Comparison of ENCODE assay signal across 9 mouse cellular contexts in genomic region chr17:32173166-32173565, GRCm38 (mm10). TPM values are rescaled to one million over a fixed set of nuclear protein-coding genes. Genes with fewer than 3 reads are reported as not detected.
DNase-seq lines count a peak whose midpoint lies in the region; ATAC-seq lines count a peak whose summit lies in the region.
"Had no signal": no experiment of that assay in that cellular context is flagged by ENCODE, and none has a peak within 500 bp of the region (broad histone marks: within the 10 kb centered on the region; RNA-seq: fewer than 3 reads in every experiment).

No protein-coding gene starts in this region.

- H3K27me3 ChIP-seq in hindbrain, embryonic 10.5 days (ENCODE audit: insufficient read depth, poor library complexity, severe bottlenecking): no peaks in the 10 kb centered on the region
- no peaks in the 10 kb centered on the region for H3K27me3 ChIP-seq in hindbrain, embryonic 13.5 days
- H3K27me3 ChIP-seq in midbrain, embryonic 14.5 days (ENCODE audit: control insufficient read depth, insufficient read depth, low read length): no peaks in the 10 kb centered on the region

- peaks cover 6% of the 10 kb centered on the region; the same call in 1 of the 2 replicates for H3K4me1 ChIP-seq in hindbrain, embryonic 10.5 days (replicated peaks)
- H3K4me1 ChIP-seq in hindbrain, embryonic 13.5 days (replicated peaks): peaks cover under 1% of the 10 kb centered on the region; the same call in 1 of the 2 replicates
- H3K4me1 ChIP-seq in midbrain, embryonic 14.5 days (ENCODE audit: control insufficient read depth, insufficient read depth, low read length): no peaks in the 10 kb centered on the region

- ATAC-seq in hindbrain, embryonic 13.5 days (ENCODE audit: low FRiP score): no peak
- no peak for ATAC-seq in midbrain, embryonic 14.5 days (ENCODE audit: low FRiP score, low TSS enrichment)
- ATAC-seq: forebrain, embryonic 14.5 days had no signal

- H3K4me3 ChIP-seq in hindbrain, embryonic 10.5 days: no peak overlapping the region
- no peak overlapping the region for H3K4me3 ChIP-seq in hindbrain, embryonic 13.5 days
- no peak overlapping the region for H3K4me3 ChIP-seq in midbrain, embryonic 14.5 days (replicated peaks; ENCODE audit: low read depth, low read length)

- WGBS in hindbrain, embryonic 10.5 days: 66% methylated on average over 7 of the region's 7 CpGs
- WGBS in hindbrain, embryonic 13.5 days: 67% methylated on average over 7 of the region's 7 CpGs
- WGBS in midbrain, embryonic 14.5 days: 77% methylated on average over 7 of the region's 7 CpGs

- no peaks in the 10 kb centered on the region for H3K9me3 ChIP-seq in hindbrain, embryonic 10.5 days
- no peaks in the 10 kb centered on the region for H3K9me3 ChIP-seq in hindbrain, embryonic 13.5 days
- H3K9me3 ChIP-seq in midbrain, embryonic 14.5 days (ENCODE audit: control insufficient read depth, low read length): no peaks in the 10 kb centered on the region

- no peaks in the 10 kb centered on the region for H3K36me3 ChIP-seq in hindbrain, embryonic 10.5 days
- no peaks in the 10 kb centered on the region for H3K36me3 ChIP-seq in hindbrain, embryonic 13.5 days
- H3K36me3 ChIP-seq in midbrain, embryonic 14.5 days (ENCODE audit: control insufficient read depth, insufficient read depth, low read length): no peaks in the 10 kb centered on the region

- H3K4me2 ChIP-seq in hindbrain, embryonic 13.5 days: no peak overlapping the region
- H3K4me2 ChIP-seq in midbrain, embryonic 14.5 days (ENCODE audit: low read length): no peak overlapping the region

- no peak overlapping the region for H3K9ac ChIP-seq in hindbrain, embryonic 13.5 days
- H3K9ac ChIP-seq in midbrain, embryonic 14.5 days (replicated peaks; ENCODE audit: low read length): no peak overlapping the region

- H3K27ac ChIP-seq in hindbrain, embryonic 10.5 days: 0 out of 2 replicates have a peak overlapping the region, but pooled peaks have one; percentile 13
- no peak overlapping the region for H3K27ac ChIP-seq in hindbrain, embryonic 13.5 days
- H3K27ac ChIP-seq in midbrain, embryonic 14.5 days (replicated peaks; ENCODE audit: low read depth, low read length): no peak overlapping the region

- DNase-seq in hindbrain, embryonic 10.5 days (ENCODE audit: low spot score): no peak
- peak; percentile 78 to 83 for DNase-seq in gastrocnemius, adult 8-10 months (ENCODE audit: low spot score in 2 of 2)
- DNase-seq in kidney, adult 8-10 months: peak; percentile 57 to 67
- peak; percentile 76 for DNase-seq in lung, postnatal 36 days
- DNase-seq in thymus, postnatal 0 days (ENCODE audit: low spot score): no peak
- no peak for DNase-seq in cerebellum, adult 18-20 months
- DNase-seq in midbrain, embryonic 14.5 days: no peak

RNA-seq across cellular contexts. Expression of gene Notch3, which starts 6.5 kb away (rescaled TPM):
- polyA plus RNA-seq in hindbrain, embryonic 10.5 days (2016; fragmentation: Nextera tagmentation; extraction: Ambion mirVana): 22.9 and 26.0 TPM in 2 replicates
- polyA plus RNA-seq in hindbrain, embryonic 13.5 days (2015; fragmentation: Nextera tagmentation; extraction: Ambion mirVana): 8.2 and 8.6 TPM in 2 replicates
- total RNA-seq in gastrocnemius, adult 8-10 months (2022): 10 to 100 TPM in 1 of 4 experiments, 1 to 10 TPM in 3; 7.3 to 10.6 (median 8.4) TPM
- polyA plus RNA-seq in thymus, postnatal 0 days (2015; fragmentation: Nextera tagmentation; extraction: Ambion mirVana): 10.6 and 12.6 TPM in 2 replicates
- polyA plus RNA-seq in midbrain, embryonic 14.5 days (2014; fragmentation: Nextera tagmentation; extraction: Ambion mirVana): 10.5 and 11.2 TPM in 2 replicates

RNA-seq across cellular contexts. Expression of gene Ephx3, which starts 16.2 kb away (rescaled TPM):
- 0.21 and 0.24 TPM in 2 replicates for polyA plus RNA-seq in hindbrain, embryonic 10.5 days (2016; fragmentation: Nextera tagmentation; extraction: Ambion mirVana)
- 0.10 and 0.23 TPM in 2 replicates for polyA plus RNA-seq in hindbrain, embryonic 13.5 days (2015; fragmentation: Nextera tagmentation; extraction: Ambion mirVana)
- total RNA-seq in gastrocnemius, adult 8-10 months (2022): under 1 TPM in 2 of 4 experiments, not detected in 2; 0.24 TPM
- 0.62 and 0.68 TPM in 2 replicates for polyA plus RNA-seq in thymus, postnatal 0 days (2015; fragmentation: Nextera tagmentation; extraction: Ambion mirVana)
- polyA plus RNA-seq in midbrain, embryonic 14.5 days (2014; fragmentation: Nextera tagmentation; extraction: Ambion mirVana): 0.34 TPM in 1 of 2 replicates, not detected in the other
- polyA plus RNA-seq: forebrain, embryonic 14.5 days had no signal

Comparison
In these comparisons a context has a peak if more than half of its experiments do, and no peak if none do; other contexts are left out.
1. DNase-seq: peak in gastrocnemius, adult 8-10 months (2 of 2), kidney, adult 8-10 months (2 of 2) and lung, postnatal 36 days (single experiment); none in hindbrain, embryonic 10.5 days (single experiment), thymus, postnatal 0 days (single experiment), cerebellum, adult 18-20 months (0 of 2) and midbrain, embryonic 14.5 days (single experiment).